Mouse (Mus musculus): ENCODE measurements around the gene Gm42715. TPM values are rescaled to one million over a fixed set of nuclear protein-coding genes. Genes with fewer than 3 reads are reported as not detected.

Gm42715 gene
- polyA plus RNA-seq, 1 experiment from 2014 or later: 6.4 TPM

- 81% methylated on average over 10 of the region's 10 CpGs for WGBS
- no peak for DNase-seq (ENCODE audit: low spot score)
- peaks cover 45% of the 10 kb centered on the region for H3K36me3 ChIP-seq (ENCODE audit: control insufficient read depth, insufficient read depth, low read length)
Measured at GRCm38 (mm10) chr7:127591108-127591507, 71.7 kb downstream of the Gm42715 start.

GRCm38 (mm10) chr7:127592575-127592974, 73.2 kb downstream of the Gm42715 start:
- WGBS: 86% methylated on average over 14 of the region's 14 CpGs
- H3K4me1 ChIP-seq (replicated peaks; ENCODE audit: control insufficient read depth, insufficient read depth): no peaks in the 10 kb centered on the region
- ATAC-seq (ENCODE audit: low FRiP score, low TSS enrichment) (no peak), DNase-seq (ENCODE audit: low spot score) (no peak)
- no peaks in the 10 kb centered on the region for H3K27me3 ChIP-seq (ENCODE audit: control insufficient read depth, insufficient read depth, low read length)
- no peak overlapping the region for H3K4me3 ChIP-seq (ENCODE audit: low read depth, low read length)
- H3K9ac ChIP-seq (ENCODE audit: low read length): no peak overlapping the region
- TF ChIP-seq CTCF (IDR thresholded peaks at IDR 0.05; ENCODE audit: low read depth) (no peak), EP300 (optimal IDR thresholded peaks at IDR 0.05) (no peak)
- peaks cover 49% of the 10 kb centered on the region for H3K36me3 ChIP-seq (ENCODE audit: control insufficient read depth, insufficient read depth, low read length)
- no peaks in the 10 kb centered on the region for H3K9me3 ChIP-seq (ENCODE audit: control insufficient read depth, low read length)
- no peak overlapping the region for H3K4me2 ChIP-seq (replicated peaks; ENCODE audit: low read depth)
- no peak overlapping the region for H3K27ac ChIP-seq (replicated peaks)

More at GRCm38 (mm10) chr7:127591108-127591507, 71.7 kb downstream of the Gm42715 start:
- Histone ChIP-seq H3K4me3 (ENCODE audit: low read depth, low read length) (no peak overlapping the region), H3K27me3 (ENCODE audit: control insufficient read depth, insufficient read depth, low read length) (no peaks in the 10 kb centered on the region), H3K4me1 (replicated peaks; ENCODE audit: control insufficient read depth, insufficient read depth) (no peaks in the 10 kb centered on the region), H3K9me3 (ENCODE audit: control insufficient read depth, low read length) (no peaks in the 10 kb centered on the region), H3K9ac (ENCODE audit: low read length) (no peak overlapping the region), H3K27ac (replicated peaks) (no peak overlapping the region), H3K4me2 (replicated peaks; ENCODE audit: low read depth) (no peak overlapping the region)
- no peak for ATAC-seq (ENCODE audit: low FRiP score, low TSS enrichment)
- no peak for TF ChIP-seq CTCF (IDR thresholded peaks at IDR 0.05; ENCODE audit: low read depth)
- TF ChIP-seq EP300 (optimal IDR thresholded peaks at IDR 0.05): no peak

GRCm38 (mm10) chr7:127596747-127597146, 77.4 kb downstream of the Gm42715 start:
- TF ChIP-seq CTCF (IDR thresholded peaks at IDR 0.05; ENCODE audit: low read depth): no peak
- TF ChIP-seq EP300 (optimal IDR thresholded peaks at IDR 0.05): no peak
- no peak overlapping the region for H3K4me2 ChIP-seq (replicated peaks; ENCODE audit: low read depth)
- no peaks in the 10 kb centered on the region for H3K9me3 ChIP-seq (ENCODE audit: control insufficient read depth, low read length)
- WGBS: 94% methylated on average over 17 of the region's 17 CpGs
- DNase-seq (ENCODE audit: low spot score) (no peak), ATAC-seq (ENCODE audit: low FRiP score, low TSS enrichment) (no peak)
- no peaks in the 10 kb centered on the region for H3K27me3 ChIP-seq (ENCODE audit: control insufficient read depth, insufficient read depth, low read length)
- no peaks in the 10 kb centered on the region for H3K4me1 ChIP-seq (replicated peaks; ENCODE audit: control insufficient read depth, insufficient read depth)
- peaks cover 59% of the 10 kb centered on the region for H3K36me3 ChIP-seq (ENCODE audit: control insufficient read depth, insufficient read depth, low read length)
- H3K27ac ChIP-seq (replicated peaks): no peak overlapping the region
- no peak overlapping the region for H3K9ac ChIP-seq (ENCODE audit: low read length)
- H3K4me3 ChIP-seq (ENCODE audit: low read depth, low read length): no peak overlapping the region

- no peak for TF ChIP-seq CTCF (IDR thresholded peaks at IDR 0.05; ENCODE audit: low read depth)
- TF ChIP-seq EP300 (optimal IDR thresholded peaks at IDR 0.05): no peak
- no peaks in the 10 kb centered on the region for H3K27me3 ChIP-seq (ENCODE audit: control insufficient read depth, insufficient read depth, low read length)
- H3K4me2 ChIP-seq (replicated peaks; ENCODE audit: low read depth): no peak overlapping the region
- no peak for ATAC-seq (ENCODE audit: low FRiP score, low TSS enrichment)
- no peak overlapping the region for H3K27ac ChIP-seq (replicated peaks)
- H3K4me3 ChIP-seq (ENCODE audit: low read depth, low read length): no peak overlapping the region
- no peak for DNase-seq (ENCODE audit: low spot score)
- 92% methylated on average over 7 of the region's 7 CpGs for WGBS
- no peak overlapping the region for H3K9ac ChIP-seq (ENCODE audit: low read length)
- H3K4me1 ChIP-seq (replicated peaks; ENCODE audit: control insufficient read depth, insufficient read depth): no peaks in the 10 kb centered on the region
- peaks cover 30% of the 10 kb centered on the region for H3K36me3 ChIP-seq (ENCODE audit: control insufficient read depth, insufficient read depth, low read length)
- H3K9me3 ChIP-seq (ENCODE audit: control insufficient read depth, low read length): no peaks in the 10 kb centered on the region
Measured at GRCm38 (mm10) chr7:127600612-127601011, 81.2 kb downstream of the Gm42715 start.

GRCm38 (mm10) chr7:127601735-127602134, 82.4 kb downstream of the Gm42715 start:
- Histone ChIP-seq H3K9me3 (ENCODE audit: control insufficient read depth, low read length) (no peaks in the 10 kb centered on the region), H3K27ac (replicated peaks) (no peak overlapping the region), H3K27me3 (ENCODE audit: control insufficient read depth, insufficient read depth, low read length) (no peaks in the 10 kb centered on the region), H3K4me1 (replicated peaks; ENCODE audit: control insufficient read depth, insufficient read depth) (no peaks in the 10 kb centered on the region), H3K36me3 (ENCODE audit: control insufficient read depth, insufficient read depth, low read length) (peaks cover 22% of the 10 kb centered on the region), H3K4me3 (ENCODE audit: low read depth, low read length) (no peak overlapping the region), H3K9ac (ENCODE audit: low read length) (no peak overlapping the region), H3K4me2 (replicated peaks; ENCODE audit: low read depth) (no peak overlapping the region)
- DNase-seq (ENCODE audit: low spot score) (no peak), ATAC-seq (ENCODE audit: low FRiP score, low TSS enrichment) (no peak)
- 84% methylated on average over 4 of the region's 4 CpGs for WGBS
- TF ChIP-seq CTCF (IDR thresholded peaks at IDR 0.05; ENCODE audit: low read depth) (no peak), EP300 (optimal IDR thresholded peaks at IDR 0.05) (no peak)

- 93% methylated on average over 2 of the region's 2 CpGs for WGBS
- no peak for TF ChIP-seq EP300 (optimal IDR thresholded peaks at IDR 0.05)
- Histone ChIP-seq H3K9ac (ENCODE audit: low read length) (no peak overlapping the region), H3K27me3 (ENCODE audit: control insufficient read depth, insufficient read depth, low read length) (no peaks in the 10 kb centered on the region), H3K36me3 (ENCODE audit: control insufficient read depth, insufficient read depth, low read length) (peaks cover 22% of the 10 kb centered on the region), H3K4me1 (replicated peaks; ENCODE audit: control insufficient read depth, insufficient read depth) (no peaks in the 10 kb centered on the region), H3K4me3 (ENCODE audit: low read depth, low read length) (no peak overlapping the region), H3K9me3 (ENCODE audit: control insufficient read depth, low read length) (no peaks in the 10 kb centered on the region), H3K27ac (replicated peaks) (no peak overlapping the region), H3K4me2 (replicated peaks; ENCODE audit: low read depth) (no peak overlapping the region)
- ATAC-seq (ENCODE audit: low FRiP score, low TSS enrichment) (no peak), DNase-seq (ENCODE audit: low spot score) (no peak)
Measured at GRCm38 (mm10) chr7:127602903-127603302, 83.5 kb downstream of the Gm42715 start.

Measured in stomach, postnatal 0 days (tissue).